8 mouse cellular contexts compared by ENCODE assay signal in genomic region chr9:51765417-51766174, GRCm38 (mm10). TPM values are rescaled to one million over a fixed set of nuclear protein-coding genes. Genes with fewer than 3 reads are reported as not detected.
DNase-seq lines count a peak whose midpoint lies in the region; ATAC-seq and TF ChIP-seq lines count a peak whose summit lies in the region.

No protein-coding gene starts in this region.

- 0 out of 2 replicates have a peak, but pooled peaks cover 3% of the 10 kb centered on the region for H3K4me1 ChIP-seq in embryonic facial prominence, embryonic 14.5 days (ENCODE audit: control insufficient read depth, insufficient read depth, low read length)
- H3K4me1 ChIP-seq in heart, embryonic 13.5 days = peaks cover 27% of the 10 kb centered on the region
- H3K4me1 ChIP-seq in liver, embryonic 16.5 days (ENCODE audit: control insufficient read depth, low read depth, low read length) = peaks cover 7% of the 10 kb centered on the region
- peaks cover 30% of the 10 kb centered on the region for H3K4me1 ChIP-seq in neural tube, embryonic 15.5 days

- H3K9me3 ChIP-seq in embryonic facial prominence, embryonic 14.5 days (ENCODE audit: control insufficient read depth, low read length) = no peaks in the 10 kb centered on the region
- H3K9me3 ChIP-seq in heart, embryonic 13.5 days = no peaks in the 10 kb centered on the region
- no peaks in the 10 kb centered on the region for H3K9me3 ChIP-seq in liver, embryonic 16.5 days (replicated peaks; ENCODE audit: control insufficient read depth, low read length)
- no peaks in the 10 kb centered on the region for H3K9me3 ChIP-seq in neural tube, embryonic 15.5 days (replicated peaks)

- peaks cover 51% of the 10 kb centered on the region for H3K27me3 ChIP-seq in embryonic facial prominence, embryonic 14.5 days (replicated peaks; ENCODE audit: control insufficient read depth, insufficient read depth, low read length)
- peaks cover 65% of the 10 kb centered on the region for H3K27me3 ChIP-seq in heart, embryonic 13.5 days (replicated peaks)
- peaks cover 51% of the 10 kb centered on the region for H3K27me3 ChIP-seq in liver, embryonic 16.5 days (ENCODE audit: control insufficient read depth, insufficient read depth, low read depth, low read length)
- H3K27me3 ChIP-seq in neural tube, embryonic 15.5 days (replicated peaks) = no peaks in the 10 kb centered on the region

- DNase-seq in CD4-positive, CD25-positive, alpha-beta regulatory T cell, adult 2 months (ENCODE audit: low read depth, low spot score) = peak; percentile 49
- DNase-seq in adrenal gland, postnatal 14 days = peak; percentile 46
- no peak for DNase-seq in embryonic facial prominence, embryonic 14.5 days (ENCODE audit: low spot score)
- DNase-seq in layer of hippocampus, adult 2 months (ENCODE audit: low spot score in 2 of 2) = peak; percentile 32 to 43
- DNase-seq in urinary bladder, postnatal 10 days (ENCODE audit: low spot score) = peak; percentile 11

- H3K4me3 ChIP-seq in embryonic facial prominence, embryonic 14.5 days (ENCODE audit: low read depth, low read length) = peak overlapping the region; percentile 74
- H3K4me3 ChIP-seq in heart, embryonic 13.5 days = peak overlapping the region; percentile 81
- H3K4me3 ChIP-seq in layer of hippocampus, adult 2 months = peak overlapping the region; percentile 90
- peak overlapping the region; percentile 59 for H3K4me3 ChIP-seq in liver, embryonic 16.5 days (ENCODE audit: low read depth, low read length)
- H3K4me3 ChIP-seq in neural tube, embryonic 15.5 days (replicated peaks) = peak overlapping the region; percentile 90

- no peak overlapping the region; the same call in 1 of the 2 replicates for H3K27ac ChIP-seq in embryonic facial prominence, embryonic 14.5 days (replicated peaks; ENCODE audit: low read depth, low read length)
- H3K27ac ChIP-seq in heart, embryonic 13.5 days (replicated peaks) = no peak overlapping the region
- H3K27ac ChIP-seq in layer of hippocampus, adult 2 months = peak overlapping the region; percentile 96
- no peak overlapping the region for H3K27ac ChIP-seq in liver, embryonic 16.5 days (ENCODE audit: low read length)
- peak overlapping the region; percentile 95 for H3K27ac ChIP-seq in neural tube, embryonic 15.5 days (replicated peaks)

- H3K4me2 ChIP-seq in embryonic facial prominence, embryonic 14.5 days (ENCODE audit: low read depth, low read length) = peak overlapping the region; percentile 95
- H3K4me2 ChIP-seq in heart, embryonic 13.5 days = peak overlapping the region; percentile 98
- peak overlapping the region; percentile 75 for H3K4me2 ChIP-seq in liver, embryonic 16.5 days (ENCODE audit: low read depth, low read length)
- peak overlapping the region; percentile 79 for H3K4me2 ChIP-seq in neural tube, embryonic 15.5 days

- 1% methylated on average over 23 of the region's 58 CpGs for WGBS in embryonic facial prominence, embryonic 14.5 days
- 0% methylated on average over 58 of the region's 58 CpGs for WGBS in heart, embryonic 13.5 days
- WGBS in liver, embryonic 16.5 days (ENCODE audit: insufficient replicate concordance) = 1% methylated on average over 56 of the region's 58 CpGs
- WGBS in neural tube, embryonic 15.5 days = under 1% methylated on average over 58 of the region's 58 CpGs

- no peak for TF ChIP-seq CTCF in layer of hippocampus, adult 2 months (conservative IDR thresholded peaks at IDR 0.05)

- H3K9ac ChIP-seq in embryonic facial prominence, embryonic 14.5 days (ENCODE audit: low read depth, low read length) = peak overlapping the region; percentile 73
- H3K9ac ChIP-seq in heart, embryonic 13.5 days = peak overlapping the region; percentile 82
- no peak overlapping the region for H3K9ac ChIP-seq in liver, embryonic 16.5 days (ENCODE audit: low read depth, low read length)
- peak overlapping the region; percentile 97 for H3K9ac ChIP-seq in neural tube, embryonic 15.5 days (replicated peaks)

- no peaks in the 10 kb centered on the region for H3K36me3 ChIP-seq in embryonic facial prominence, embryonic 14.5 days (ENCODE audit: control insufficient read depth, insufficient read depth, low read length)
- H3K36me3 ChIP-seq in heart, embryonic 13.5 days = no peaks in the 10 kb centered on the region
- no peaks in the 10 kb centered on the region for H3K36me3 ChIP-seq in liver, embryonic 16.5 days (ENCODE audit: control insufficient read depth, insufficient read depth)
- no peaks in the 10 kb centered on the region for H3K36me3 ChIP-seq in neural tube, embryonic 15.5 days

- peak; percentile 66 for ATAC-seq in embryonic facial prominence, embryonic 14.5 days (ENCODE audit: low read depth)
- ATAC-seq in heart, embryonic 13.5 days (ENCODE audit: extremely low read depth, insufficient number of reproducible peaks, low FRiP score, low TSS enrichment) = no peak
- ATAC-seq in liver, embryonic 16.5 days (ENCODE audit: low read depth) = peak; percentile 21; the same call in 1 of the 2 replicates
- ATAC-seq in neural tube, embryonic 15.5 days (ENCODE audit: low FRiP score) = peak; percentile 58

RNA-seq across cellular contexts. Expression of gene Arhgap20, which starts 0.5 kb away (rescaled TPM):
- total RNA-seq in adrenal gland, postnatal 14 days (2021) = 2.7 and 3.4 TPM in 2 replicates
- 8.5 and 9.4 TPM in 2 replicates for polyA plus RNA-seq in embryonic facial prominence, embryonic 14.5 days (2014; fragmentation: Nextera tagmentation; extraction: Ambion mirVana)
- 0.97 and 1.5 TPM in 2 replicates for polyA plus RNA-seq in heart, embryonic 13.5 days (2015; fragmentation: Nextera tagmentation; extraction: Ambion mirVana)
- 10 to 100 TPM; 62.9 to 66.6 TPM for total RNA-seq in layer of hippocampus, adult 2 months (2021)
- polyA plus RNA-seq in liver, embryonic 16.5 days (2015; fragmentation: Nextera tagmentation; extraction: Ambion mirVana) = 0.09 and 0.12 TPM in 2 replicates
- polyA plus RNA-seq in neural tube, embryonic 15.5 days (2015; fragmentation: Nextera tagmentation; extraction: Ambion mirVana) = 23.7 and 30.1 TPM in 2 replicates

Comparison
In these comparisons a context has a peak if more than half of its experiments do, and no peak if none do; other contexts are left out.
1. H3K27ac ChIP-seq: peak in layer of hippocampus, adult 2 months (single experiment) and neural tube, embryonic 15.5 days (single experiment); none in embryonic facial prominence, embryonic 14.5 days (single experiment), heart, embryonic 13.5 days (single experiment) and liver, embryonic 16.5 days (single experiment).
2. Peak in every context shown above with its lines, with median percentiles within 50 percentile points of each other: H3K4me2 ChIP-seq and H3K4me3 ChIP-seq.